Mouse (Mus musculus) megakaryocyte progenitor cell, adult 5-6 weeks (primary cell): Measurements from ENCODE around the gene Ppp1r13l. TPM values are rescaled to one million over a fixed set of nuclear protein-coding genes. Genes with fewer than 3 reads are reported as not detected.
A peak's percentile ranks its signal among the peaks of the same experiment; 100 is the strongest.

Source experiments
- ATAC-seq: replicated peaks from 2 replicates; pipeline ENCODE4 v1.8.0; 2016; ENCODE audit warnings: mild to moderate bottlenecking, moderate TSS enrichment, inconsistent platforms; ENCODE audit not compliant: poor library complexity
- total RNA-seq, 2 experiments: library from RNA; stranded (forward) in 1 of 2; stranded (reverse) in 1 of 2; fragments of 157-497, 149-512 nt in 1 of 2; fragments of 200-1000 nt in 1 of 2; gene quantifications; 2 replicates each; pipeline versions ENCODE4 v1.2.3 to v1.2.4; 2015 to 2017

The Ppp1r13l gene
- total RNA-seq (2015) (6.3 and 7.2 TPM in 2 replicates), total RNA-seq (2017) (0.74 and 1.2 TPM in 2 replicates)

DNA sequence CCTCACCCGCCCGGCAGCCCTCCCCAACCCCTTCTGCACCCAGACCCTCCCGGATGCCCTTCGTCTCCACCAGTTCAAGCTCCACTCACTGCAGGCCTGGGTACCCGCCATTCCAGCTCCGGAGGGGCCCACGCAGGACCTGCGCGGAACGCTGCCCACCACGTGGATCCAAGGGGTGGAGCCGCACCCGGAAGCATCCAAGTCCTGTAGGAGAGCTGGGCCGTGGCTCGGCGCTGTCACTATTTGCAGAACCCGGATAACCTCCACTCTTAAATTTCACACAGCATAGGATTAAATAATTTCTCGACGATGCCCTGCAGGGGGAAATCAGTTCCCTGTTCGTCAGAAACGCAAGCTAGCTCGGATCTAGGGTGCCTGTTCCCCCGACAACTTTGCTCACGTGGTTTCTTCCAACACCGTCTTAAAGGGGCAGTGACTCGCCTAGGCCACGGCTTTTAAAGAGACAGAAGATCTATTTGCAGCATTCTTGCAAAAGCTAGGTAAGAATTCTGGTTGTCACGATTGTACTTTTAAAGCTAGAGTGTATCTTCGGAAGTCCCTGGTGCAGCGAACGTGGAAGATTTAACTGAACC is at the start of gene Ppp1r13l, which contains the start of gene Cd3eap:
Gene Ppp1r13l, plus strand, starts transcription at position 451 of the 593 bp plus-strand sequence.
Gene Cd3eap, minus strand, starts transcription at position 185 of the 593 bp plus-strand sequence.
- ATAC-seq: peak; percentile 49

DNA sequence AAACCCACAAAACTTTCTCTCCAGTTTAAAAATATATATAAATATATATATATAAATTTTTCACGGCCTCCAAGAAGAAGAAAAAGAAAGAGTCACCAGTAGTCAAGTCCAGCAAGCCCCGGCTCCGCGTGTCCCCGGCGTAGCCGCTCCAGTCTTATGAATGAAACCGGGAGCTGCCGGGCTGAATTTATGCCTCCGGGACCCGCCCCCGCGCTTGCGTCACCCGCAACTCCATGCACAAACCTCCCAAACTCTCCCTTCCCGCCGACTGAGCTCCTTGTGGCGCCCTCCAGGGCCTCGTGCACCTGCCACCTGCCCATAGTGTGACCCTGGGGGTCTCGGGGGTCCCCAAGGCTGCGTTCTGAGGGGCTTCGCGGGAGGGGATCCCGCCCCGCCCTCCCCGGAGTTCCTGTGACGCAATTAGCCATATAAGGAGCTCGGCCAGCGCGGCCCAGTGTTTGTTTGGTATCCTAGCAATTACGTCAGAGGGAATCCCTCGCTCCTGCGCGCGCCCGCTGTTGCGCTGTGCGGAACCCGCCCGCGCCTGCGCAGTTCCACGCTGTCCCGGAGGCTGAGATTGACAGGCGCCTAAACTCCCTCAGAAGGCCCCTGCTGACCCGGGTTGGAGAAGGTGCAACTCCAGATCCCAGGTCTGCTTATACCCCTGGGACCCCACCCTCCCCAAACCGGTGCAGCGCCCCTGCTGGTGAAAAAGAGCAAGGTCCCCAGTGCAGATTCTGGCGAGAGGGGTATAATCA is 49.5 kb upstream of the Ppp1r13l start, which contains the start of gene Fosb:
Gene Fosb, minus strand, starts transcription at position 168 of the 758 bp plus-strand sequence.
- peak; percentile 66 for ATAC-seq

DNA sequence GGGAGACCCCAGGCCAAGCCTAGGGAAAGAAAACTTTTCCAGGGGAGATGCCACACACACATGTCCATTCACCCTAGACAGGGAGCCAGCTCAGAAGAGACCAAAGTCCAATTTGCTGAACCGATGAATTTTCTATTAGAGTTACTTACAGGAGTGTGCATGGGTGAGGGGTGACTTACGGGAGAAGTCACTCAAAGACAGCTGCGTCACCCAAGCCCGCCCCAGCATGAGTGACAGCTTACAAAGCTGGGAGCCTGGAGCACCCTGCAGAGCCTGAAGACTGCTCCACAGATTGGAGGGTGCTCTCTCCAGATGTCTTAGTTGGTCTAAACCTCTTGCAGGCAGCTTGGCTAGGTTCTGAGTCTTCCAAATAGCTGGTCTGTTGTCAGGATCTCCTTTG is 47.6 kb upstream of the Ppp1r13l start:
- ATAC-seq: no peak

DNA sequence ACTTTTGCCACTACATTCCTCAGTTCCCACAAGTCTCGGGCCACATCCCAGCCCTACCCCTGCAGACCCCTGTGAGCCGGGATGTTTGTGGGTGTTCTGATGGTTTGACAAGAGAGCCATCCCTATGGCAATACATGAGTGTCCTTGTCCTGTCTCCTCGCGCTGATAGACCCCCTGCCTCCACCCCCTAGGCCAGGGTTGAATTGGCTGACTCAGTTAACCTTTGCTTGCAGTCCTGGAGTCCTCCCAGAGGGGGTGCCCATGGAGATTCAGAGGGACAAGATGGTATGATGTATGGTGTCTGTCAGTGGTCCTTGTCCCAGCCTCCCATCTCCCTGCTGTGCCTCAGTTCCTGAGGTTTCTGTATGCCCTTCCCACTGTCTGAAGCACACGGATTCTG is 45.5 kb upstream of the Ppp1r13l start:
- ATAC-seq: no peak

DNA sequence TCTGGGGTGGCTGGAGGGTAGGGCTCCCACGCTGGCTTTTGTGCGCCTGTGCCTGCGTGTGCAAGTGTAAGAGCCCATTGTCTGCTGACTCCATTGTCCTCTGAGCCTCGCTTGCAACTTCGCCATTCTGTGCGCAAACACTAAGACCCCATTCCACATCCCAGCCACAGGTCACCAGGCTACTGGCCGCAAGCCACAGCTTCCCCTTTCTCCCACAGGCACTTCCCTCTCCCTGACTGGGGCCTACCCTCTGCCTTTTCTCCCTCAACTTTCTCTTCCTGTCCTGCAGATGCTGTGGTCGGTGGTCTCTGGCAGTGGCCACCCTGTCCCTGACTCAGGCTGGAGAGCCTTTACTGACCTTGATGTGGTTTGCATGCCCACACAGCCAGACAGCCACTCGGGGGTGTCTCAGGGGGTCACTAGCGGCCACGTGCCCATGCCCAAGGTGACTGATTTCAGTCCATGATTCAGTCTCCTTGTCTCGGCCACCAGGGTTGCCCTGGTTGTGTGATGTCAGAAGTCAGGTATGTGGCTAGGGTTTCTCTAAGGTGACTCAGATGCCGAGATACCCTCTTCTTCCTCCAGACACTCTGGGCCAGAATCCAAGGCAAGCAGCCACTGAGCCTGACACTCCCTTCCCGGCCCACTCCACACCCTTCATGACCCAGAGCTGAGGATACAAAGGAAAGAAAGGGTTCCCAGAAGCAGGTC is 42.9 kb upstream of the Ppp1r13l start:
- ATAC-seq: peak; percentile 73

DNA sequence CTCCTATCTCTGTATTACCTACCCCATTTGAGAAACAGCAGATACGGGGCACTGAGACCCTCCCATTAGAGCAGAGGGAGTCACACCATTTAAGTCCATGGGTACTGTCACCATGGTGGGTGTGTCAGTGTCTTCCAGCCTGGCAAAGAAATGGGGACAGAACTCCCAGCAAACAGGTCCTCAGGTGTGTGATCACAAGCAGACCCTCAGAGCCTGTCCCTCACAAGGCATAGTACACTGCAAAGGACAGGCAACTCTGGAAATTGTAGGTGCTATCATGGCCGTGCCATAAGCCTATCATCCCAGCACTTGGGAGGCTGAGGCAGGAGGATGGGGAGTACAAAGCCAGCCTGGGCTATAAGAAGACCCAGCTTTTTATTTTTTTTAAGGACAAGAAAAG is 41.3 kb upstream of the Ppp1r13l start:
- ATAC-seq: no peak

DNA sequence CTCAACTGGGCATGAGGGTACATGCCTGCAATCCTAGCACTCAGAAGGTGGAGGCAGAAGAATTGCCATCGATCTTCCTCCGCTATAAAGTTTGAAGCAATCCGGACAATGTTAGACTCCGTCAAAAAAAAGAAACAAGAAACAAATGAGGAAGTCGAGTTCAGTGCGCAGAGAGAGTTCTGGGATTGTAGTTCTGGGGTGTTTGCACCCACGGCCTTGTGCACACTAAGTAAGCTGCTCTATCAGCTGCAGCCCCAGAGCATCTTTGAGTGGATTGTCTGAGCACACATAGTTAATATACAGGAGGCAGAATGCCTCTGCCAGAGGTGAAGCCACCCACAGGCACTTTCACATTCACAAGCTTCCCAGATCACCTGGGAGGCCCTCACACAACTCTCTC is 40.9 kb upstream of the Ppp1r13l start:
- no peak for ATAC-seq

DNA sequence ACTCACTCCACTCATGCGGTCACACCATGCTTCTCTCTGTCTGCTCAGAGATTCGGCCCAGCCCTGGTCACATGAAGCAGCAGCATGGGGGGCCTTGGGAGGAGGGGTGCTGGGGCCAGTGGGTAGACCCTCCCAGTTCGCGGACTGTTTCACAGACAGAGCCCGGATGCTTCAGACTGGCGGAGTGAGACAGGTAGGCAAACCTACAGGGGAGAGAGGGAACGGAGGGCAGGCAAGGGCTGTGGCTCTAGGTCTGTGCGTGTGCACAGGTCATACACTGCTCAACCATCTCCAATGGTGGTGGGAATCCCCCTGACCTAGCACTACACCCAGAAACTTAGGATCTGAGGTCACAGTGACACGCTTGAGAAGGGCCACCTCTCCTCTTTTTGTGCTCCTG is 40.1 kb upstream of the Ppp1r13l start:
- ATAC-seq: 0 out of 2 replicates have a peak, but pooled peaks have one; percentile 0

DNA sequence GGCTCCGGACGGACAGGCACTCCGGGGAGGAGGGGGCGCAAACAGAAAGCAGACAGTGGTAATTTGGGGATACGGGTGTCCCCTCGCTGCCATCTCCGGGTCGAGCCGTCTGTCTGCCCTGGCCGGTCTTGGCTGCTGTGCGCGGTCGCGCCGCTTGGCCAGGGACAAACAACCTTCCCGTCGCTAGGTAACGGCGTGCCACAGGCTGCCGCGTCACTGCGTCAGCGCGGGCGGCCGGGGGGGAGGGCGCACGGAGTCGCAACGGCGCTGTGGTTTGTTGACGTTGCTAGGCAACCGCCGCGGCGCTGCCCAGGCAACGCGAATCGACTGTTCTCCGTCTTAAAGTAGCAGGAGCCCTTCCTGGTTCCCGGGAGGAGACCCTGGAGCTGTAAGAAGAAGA is 39.6 kb upstream of the Ppp1r13l start:
- ATAC-seq: peak; percentile 82

DNA sequence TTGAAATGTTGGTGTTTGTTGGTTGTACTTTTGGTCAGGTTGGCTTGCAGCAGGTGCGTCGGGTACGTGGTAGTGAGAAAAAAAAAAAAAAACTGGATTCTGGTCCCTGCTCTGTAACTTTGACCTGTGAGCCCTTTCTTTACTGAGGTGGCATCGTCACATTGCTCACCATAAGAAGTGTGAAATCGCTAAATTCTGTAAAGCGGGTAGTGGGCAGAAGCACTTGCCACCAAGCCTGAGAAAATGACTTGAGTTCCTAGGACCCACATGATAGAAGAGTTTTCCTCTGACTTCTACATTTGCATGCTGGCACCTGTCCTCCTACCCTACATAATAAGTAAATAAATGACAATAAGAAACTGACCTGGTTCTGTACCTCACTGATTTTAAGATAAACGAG is 38.9 kb upstream of the Ppp1r13l start:
- no peak for ATAC-seq

DNA sequence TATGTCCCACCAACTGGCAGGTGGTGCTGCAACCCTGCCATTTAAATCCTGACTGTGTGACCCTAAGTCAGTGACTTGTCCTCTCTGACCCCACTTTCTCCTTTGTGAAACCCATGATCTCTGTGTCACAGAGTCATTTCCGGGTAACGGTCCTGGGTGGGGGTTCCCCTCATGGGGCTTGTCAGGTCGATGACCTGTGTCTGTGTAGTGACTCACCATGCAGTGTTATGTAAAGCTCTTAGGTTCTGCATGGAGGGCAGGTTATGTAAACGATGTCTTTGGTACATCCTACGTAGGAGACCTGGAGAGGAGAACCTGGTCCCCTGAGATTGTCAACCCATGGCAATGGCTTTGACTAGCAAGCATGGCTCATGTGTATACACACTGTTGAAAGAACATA is 38.1 kb upstream of the Ppp1r13l start:
- no peak; the same call in 1 of the 2 replicates for ATAC-seq

DNA sequence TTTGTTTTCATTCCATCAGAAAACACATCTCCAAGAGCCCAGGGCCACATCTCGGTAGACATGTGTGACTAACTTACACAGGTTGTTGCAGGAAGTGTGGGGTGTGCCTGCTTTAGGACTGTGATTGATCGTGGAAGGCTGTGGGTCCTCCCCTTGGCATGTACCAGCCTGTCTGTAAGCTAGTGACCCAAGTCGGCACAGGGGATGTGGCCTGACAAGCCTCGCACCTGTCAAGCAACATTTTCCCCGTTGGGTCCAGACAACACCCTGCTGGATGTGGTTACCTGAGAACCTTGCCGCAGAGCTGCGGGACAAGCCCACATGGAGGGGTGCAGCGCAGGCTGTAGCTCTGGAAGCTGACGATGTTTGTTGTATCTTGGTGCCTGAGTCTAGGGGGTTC is 37.1 kb upstream of the Ppp1r13l start:
- ATAC-seq: no peak

DNA sequence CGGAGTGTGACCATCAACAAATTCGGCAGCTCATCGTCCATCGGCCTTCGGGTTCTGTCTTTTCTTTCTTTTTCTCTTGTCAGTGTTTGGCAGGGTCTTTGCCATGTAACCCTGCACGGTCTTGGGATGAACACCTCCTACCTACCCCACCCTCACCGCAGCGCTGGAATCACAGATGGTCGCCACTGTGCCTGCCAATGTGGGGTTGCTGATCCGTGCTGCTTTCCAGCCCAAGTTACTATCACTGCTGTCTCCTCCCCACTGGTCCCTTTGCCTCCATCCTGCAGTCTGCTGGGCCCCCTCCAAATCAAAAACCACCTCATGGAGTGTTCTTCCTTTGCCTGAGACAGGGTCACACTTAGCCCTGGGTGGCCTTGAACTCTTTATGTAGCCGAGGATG is 35.3 kb upstream of the Ppp1r13l start:
- no peak for ATAC-seq

DNA sequence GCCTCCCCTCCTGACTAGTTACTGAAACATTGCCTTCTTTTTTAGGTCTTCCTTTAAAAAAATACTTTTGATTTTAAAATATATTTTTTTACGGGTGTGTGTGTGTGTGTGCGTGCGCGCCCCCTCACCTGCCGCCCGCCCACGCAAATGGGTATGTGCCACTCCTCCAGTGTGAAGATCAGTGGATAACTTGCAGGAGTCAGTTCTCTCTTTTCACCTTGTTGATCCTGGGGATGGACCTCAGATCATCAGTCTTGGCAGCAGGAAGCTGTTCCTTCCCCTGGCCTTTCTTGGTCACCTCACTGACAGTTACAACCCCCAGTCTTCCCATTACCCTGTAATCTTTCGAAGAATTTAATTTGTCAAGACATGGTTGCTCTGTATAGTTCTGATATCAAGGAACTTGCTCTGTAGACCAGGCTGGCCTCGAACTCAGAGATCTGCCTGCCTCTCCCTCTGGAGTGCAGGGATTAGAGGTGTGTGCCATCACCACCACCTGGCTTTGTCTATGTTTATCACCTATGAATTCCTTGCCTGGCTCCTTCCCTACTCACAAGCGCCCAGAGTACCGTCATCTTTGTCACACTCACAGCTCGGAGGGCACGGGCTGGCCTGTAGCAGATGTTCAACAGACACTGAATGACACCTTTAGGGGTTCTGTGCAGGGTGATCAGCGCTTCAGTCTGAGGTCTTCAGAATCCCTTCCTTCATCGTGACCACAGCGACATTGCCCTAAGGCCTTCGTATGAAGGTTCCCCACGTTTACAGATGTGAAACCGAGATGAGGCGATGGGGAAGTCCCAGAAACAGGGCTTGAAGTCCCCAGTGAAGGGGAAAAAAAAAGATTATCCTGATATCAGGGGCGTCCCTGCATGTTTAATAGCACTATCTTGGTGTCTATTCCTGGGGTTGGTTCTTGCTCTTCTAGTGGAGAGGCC is 34.0 kb upstream of the Ppp1r13l start:
- peak; percentile 59 for ATAC-seq

DNA sequence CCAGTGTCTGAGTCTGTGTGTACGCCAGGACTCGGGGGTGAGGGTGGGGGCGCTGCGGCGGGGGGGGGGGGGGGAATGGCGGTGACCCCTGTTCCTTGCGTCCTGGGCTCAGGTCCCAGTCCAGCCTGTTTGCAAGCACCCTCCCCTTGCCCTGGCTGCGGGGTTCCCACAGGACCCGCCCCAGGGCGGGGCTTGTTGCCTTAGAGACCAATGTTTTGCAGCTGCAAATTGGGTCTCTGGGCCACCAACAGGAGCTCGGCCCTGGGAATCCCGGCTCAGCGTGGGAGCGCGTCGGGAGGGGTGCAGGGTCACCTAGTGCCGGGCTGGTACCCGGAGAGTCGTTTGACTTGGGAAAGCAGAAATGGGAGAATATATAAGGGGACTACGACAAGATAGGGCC is 33.2 kb upstream of the Ppp1r13l start:
- ATAC-seq: peak; percentile 43

DNA sequence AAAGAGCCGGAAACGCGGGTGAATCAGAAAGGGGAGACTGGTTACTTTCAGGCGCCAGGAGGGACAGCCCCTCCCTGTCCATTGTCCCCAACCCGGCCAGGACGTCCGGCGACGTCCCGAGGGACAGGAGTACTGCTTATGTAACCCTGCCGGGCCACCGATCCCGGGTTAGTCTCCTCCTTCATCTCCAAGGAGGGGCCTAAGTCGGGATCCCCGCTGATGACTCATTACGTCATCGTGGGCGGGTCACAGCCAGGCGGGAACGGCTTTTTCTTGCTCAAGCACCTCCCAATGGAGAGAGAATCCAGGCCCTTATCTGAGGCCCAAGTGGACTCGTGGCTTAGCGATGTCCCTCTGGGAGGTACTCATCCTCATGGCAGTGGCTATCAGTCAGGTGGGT is 32.4 kb upstream of the Ppp1r13l start:
- ATAC-seq: peak; percentile 70

DNA sequence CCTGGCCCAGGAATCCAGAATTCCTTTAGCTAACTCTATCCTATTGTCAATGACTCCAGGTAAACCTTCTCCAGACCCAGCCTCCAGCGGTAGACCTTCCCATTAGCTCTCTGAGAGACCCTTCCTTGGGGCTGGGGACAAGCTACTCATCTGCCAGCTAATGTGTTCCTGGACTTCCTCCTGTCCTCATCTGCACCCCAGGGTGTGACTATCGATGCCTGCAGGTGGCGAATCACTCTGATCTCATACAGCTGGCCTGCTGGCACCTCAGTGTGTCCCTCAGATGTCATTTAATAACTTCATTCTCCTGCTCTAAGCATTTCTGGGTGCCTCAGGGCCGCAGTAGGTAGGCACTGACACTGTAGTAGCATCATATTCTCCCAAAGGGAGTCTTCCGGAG is 31.8 kb upstream of the Ppp1r13l start:
- no peak for ATAC-seq

DNA sequence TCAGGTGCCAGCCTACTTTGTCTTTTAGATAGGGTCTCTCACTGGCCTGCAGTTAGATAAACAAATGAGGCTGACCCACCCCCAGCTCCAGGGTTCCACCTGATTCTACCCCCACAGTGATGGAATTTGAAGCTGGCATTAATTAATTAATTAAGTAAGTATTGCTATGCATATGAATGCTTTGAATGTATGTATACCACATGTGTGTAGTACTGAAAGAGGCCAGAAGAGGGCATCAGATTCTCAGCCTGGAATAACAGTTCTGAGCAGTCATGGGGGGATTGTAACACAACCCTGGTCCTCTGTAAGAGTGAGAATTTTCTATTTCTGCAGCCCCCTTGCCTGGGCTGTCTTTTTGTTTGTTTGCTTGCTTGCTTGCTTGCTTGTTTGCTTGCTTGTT is 31.1 kb upstream of the Ppp1r13l start:
- no peak for ATAC-seq

DNA sequence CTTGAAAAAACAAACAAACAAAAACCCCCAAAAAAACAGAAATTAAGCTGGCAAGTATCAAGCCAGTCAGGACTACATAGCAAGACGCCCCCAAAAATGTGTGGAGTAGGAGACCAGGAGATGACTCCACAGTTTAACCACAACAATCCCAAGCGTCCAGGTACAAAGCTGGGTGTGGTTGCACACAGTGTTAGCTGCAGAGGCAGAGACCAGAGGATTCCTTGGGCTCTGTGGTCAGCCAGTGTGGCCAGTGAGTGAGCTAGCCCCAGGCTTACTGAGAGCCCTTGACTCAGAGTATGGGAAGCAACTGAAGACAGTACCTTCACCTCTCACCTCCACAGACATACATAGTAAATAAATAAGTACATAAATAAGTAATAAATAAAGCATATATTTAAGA is 27.6 kb upstream of the Ppp1r13l start:
- no peak for ATAC-seq

DNA sequence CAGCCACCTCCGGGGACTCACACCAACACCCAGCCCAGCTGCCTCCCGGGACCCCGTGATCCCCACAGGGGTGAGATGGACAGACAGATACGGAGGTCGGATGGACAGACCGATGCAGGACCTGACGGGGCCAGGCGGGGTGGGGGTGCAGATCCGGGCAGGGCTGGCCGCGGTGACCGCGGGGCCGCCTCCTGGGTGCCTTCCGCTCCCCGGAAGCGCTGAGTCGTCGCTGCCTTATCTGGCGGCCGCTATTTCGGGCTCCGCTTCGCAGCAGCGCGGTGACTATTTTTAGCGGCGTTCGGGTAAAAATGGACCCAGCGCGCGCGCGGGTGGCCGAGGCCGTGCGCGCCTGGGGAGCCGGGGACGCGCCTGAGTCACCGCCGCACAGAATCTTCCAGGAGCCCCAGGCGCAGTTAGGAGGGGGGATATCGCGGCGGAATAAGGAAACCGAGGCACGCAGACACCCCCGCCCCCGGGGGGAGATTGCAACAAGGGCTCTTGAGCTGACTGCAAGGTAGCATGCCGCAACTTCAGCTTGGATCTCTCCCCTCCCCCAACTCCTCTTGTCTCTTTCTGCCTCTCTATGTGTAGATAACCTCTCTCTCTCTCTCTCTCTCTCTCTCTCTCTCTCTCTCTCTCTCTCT is 26.7 kb upstream of the Ppp1r13l start:
- ATAC-seq: peak; percentile 69
